Mouse (Mus musculus) cerebellum, adult 18-20 months (tissue): ENCODE data around the gene Lin9.
"Not testable (repeated sequence)": the region's sequence is repeated elsewhere in the genome, so short reads cannot be mapped to it uniquely, and the experiment has no call there.

Experiments used
- DNase-seq, 2 experiments: peaks; one replicate each; pipeline ENCODE4 v3.0.0; 2021

Gene Lin9

DNA sequence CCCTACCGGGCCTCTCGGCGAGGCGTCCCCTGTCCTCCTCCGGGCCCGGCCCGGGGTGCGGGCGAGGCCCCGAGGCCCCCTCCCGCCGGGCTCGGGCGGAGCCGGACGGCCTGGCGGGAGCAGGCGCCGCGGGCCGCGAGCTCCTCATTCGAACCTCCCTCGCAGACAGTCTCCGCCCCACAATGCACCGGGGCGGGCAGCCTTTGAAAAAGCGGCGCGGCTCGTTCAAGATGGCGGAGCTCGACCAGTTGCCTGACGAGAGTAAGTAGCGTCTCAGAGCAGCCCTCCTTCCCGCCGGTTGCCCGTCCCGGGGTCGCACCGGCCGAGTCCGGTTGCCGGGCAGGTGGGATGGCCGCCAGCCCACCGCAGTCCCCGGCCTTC, at the start of gene Lin9:
Lin9 (plus strand) TSS at position 14 of the 381 bp plus-strand sequence.
- DNase-seq: peak; percentile 92 to 94

- no peak for DNase-seq
Observed at GRCm38 (mm10) chr1:180600578-180600977, 40.4 kb upstream of the Lin9 start.

GRCm38 (mm10) chr1:180601806-180602205, 39.1 kb upstream of the Lin9 start:
- DNase-seq: no peak

DNA sequence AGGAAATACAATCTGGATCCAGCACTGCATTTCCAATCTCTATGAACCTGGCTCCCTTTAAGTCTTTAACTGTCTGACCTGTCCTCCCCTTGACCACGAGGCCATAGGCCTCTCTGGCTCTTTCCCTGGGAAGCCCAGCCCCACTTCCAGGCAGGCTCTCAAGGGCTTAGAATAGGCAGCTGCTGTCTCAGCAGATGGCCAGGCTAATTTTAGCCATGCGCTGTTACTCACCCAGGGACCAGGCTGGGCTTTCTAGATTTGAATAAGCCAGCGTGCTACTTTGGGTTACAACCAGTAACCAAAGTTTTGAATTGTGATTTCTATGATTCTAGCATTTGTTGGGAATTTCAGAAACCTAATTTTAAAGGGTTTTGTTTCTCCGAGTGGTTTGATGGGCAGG, 36.4 kb upstream of the Lin9 start:
- DNase-seq: peak; percentile 78 to 90

GRCm38 (mm10) chr1:180606106-180606505, 34.8 kb upstream of the Lin9 start:
- no peak for DNase-seq

DNA sequence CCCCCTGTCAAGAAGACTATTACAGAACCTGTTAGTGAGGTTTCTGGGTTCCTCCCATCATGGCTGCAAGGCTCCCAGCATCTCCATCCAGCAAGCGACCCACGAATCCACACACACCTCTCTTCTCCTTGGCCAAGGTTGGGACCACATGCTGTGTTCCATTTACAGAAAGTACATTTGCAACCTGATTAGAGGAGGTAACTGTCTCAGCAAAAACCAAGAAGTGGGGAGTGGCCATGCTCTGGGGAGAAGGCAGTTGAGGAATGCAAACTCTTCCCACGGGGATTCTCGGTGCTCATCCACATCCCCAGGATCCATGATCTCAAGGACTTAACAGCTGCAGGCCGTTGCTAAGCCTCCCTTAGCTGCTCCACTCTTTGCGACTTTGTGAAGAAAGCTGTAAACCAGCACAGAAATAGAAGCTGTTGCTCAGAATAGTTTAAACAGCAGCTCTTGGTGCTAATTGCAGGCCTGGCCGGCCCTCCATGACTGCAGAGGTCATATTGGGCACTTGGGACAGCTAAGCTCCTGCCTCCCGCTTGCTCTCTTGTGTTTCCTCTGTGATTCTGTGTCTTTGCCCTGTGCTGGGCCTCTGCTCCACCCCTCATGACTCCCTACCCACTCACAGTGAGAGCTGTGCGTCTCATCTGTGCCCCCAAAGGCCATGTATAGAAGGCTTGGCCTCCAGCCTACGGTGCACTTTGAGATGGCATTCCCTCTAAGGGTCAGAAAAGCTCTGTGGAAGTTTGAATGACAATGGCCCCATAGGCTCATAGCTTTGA, 34.0 kb upstream of the Lin9 start:
- DNase-seq: no peak

DNA sequence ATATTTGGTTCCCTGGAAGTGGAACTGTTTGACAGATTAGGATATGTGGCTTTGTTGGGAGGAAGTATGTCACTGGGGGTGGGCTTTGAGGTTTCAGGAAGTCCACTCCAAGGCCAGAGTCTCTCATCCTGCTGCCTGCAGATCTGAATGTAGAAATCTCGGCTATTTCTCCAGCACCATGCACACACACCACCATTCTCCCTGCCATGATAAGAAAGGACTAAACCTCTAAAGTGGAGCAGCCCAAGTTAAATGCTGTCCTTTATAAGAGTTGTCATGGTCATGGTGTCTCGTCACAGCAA, 33.4 kb upstream of the Lin9 start:
- no peak for DNase-seq

GRCm38 (mm10) chr1:180611842-180612241, 29.1 kb upstream of the Lin9 start:
- DNase-seq: not testable (repeated sequence)

DNA sequence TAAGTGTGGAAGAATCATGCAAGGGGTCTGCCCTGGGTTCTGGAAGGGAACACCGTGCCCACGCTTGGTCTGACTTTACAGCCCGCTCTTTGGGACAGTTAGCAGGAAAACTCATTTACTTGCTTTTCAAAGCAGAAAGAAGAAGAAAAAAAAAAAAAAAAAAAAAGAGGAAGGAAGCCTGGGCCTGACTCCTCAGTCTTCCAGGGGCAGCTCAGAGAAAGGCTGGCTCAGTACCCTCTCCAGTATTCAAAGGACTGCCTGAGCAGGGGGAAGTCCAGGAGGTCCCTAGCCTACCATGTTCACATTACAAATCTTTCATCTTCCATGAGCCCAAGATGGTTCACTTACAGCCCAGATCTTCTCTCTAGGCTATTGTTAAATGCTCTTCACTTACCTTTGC, 24.2 kb upstream of the Lin9 start:
- DNase-seq: no peak

DNA sequence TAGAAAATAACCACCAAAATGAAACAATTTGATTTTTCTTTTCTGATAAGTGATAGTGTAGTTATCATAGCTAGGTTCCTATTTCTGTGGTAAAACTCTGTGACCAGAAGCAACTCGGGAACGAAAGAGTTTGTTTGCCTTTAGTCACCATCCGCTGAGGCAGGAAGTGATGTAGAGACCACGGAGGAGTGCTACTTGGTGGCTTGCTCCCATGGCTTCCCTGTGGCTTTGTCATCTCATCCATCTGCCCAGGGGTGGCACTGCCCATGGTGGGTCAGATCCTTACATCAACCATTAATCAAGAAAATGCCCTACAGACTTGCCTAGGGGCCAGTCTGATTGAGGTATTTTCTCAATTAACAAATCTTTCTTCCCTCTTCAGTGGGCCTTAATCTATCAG, 18.6 kb upstream of the Lin9 start:
- DNase-seq: no peak

- DNase-seq: no peak
Observed at GRCm38 (mm10) chr1:180623911-180624310, 17.0 kb upstream of the Lin9 start.

DNA sequence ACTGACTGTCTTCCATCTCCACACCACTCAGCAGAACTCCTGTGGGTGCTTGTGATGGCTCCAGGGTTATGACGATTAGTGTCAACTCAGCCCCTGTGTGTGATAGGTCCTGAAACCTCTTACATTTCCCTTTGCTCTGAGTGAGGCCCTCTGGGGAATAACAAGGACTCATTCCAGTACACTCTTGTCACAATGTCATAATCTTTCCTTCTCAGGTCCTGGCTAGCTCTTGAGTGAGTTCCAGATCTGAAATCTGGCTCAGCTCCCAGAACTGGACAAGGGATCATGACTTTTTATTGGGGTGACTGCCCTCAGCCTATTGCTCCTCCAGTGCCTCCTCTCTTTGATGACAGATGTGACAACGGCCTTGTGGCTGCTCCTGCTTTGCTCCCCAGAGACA, 14.8 kb upstream of the Lin9 start:
- DNase-seq: no peak

GRCm38 (mm10) chr1:180637796-180638195, 3.2 kb upstream of the Lin9 start:
- not testable (repeated sequence) for DNase-seq

- no peak for DNase-seq
Observed at GRCm38 (mm10) chr1:180639416-180640401, 1.2 kb upstream of the Lin9 start.

- peak in 1 of 2 experiments; percentile 37 for DNase-seq
Observed at GRCm38 (mm10) chr1:180640605-180641125, 285 bp upstream of the Lin9 start.

DNA sequence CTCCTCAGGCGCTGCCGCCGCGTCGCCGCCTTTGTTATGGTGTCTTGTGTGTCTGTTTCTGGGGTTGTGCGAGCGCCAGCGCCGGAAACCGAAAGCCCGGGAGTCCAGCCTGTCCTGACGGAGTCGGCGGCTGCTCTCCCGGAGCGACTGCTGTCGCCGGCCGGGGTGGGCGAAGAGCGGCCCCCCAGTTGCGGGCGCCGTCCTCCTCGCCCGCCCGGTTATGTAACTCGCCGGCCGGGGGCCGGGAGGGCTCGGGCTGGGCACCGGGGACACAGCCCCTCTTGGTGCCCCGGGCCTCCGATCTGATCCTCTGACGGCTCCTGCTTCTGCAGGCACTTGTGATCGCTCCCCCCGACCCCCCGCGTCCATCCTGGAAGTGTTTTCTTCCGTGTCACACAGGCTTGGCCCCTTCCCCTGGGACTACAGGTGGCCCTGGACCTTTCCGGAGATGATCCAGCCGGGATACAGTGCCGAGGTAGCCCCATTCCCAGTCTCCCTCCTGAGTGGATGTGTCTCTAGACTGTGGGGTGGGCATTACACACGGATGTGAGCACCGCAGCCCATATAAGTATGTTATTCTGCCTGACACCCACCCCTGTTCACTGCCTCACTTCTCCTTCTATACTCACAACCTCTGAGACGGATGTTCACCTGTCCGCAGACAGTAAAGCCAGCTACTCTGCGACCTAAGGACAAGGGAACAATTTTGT, 723 bp downstream of the Lin9 start:
- peak in 1 of 2 experiments; percentile 20 for DNase-seq

- DNase-seq: no peak
Observed at GRCm38 (mm10) chr1:180642228-180642564, 1.2 kb downstream of the Lin9 start.

GRCm38 (mm10) chr1:180691284-180691683, 50.3 kb downstream of the Lin9 start:
- no peak for DNase-seq

- DNase-seq: no peak
Observed at GRCm38 (mm10) chr1:180696626-180697352, 55.8 kb downstream of the Lin9 start, which contains the start of gene Mixl1. Mixl1 (minus strand) TSS chr1:180697034.

DNA sequence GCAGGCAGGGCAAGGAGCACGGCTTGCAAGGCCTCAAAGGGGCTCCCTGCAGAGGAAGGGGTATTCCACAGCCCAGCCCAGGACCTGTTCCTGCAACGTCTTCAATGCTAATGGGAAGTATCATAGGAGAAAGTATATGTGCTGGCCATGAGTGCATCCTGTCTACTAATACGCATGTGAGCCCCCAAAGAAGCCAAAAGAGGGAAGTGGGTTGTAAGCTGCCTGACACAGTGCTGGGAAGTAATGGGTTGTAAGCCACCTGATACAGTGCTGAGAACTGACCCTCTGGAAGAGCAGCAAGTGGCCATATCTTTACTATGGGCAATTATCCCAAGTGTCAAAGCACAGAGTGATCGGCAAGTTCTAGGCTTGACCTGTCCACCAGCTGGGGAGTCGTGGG, 57.1 kb downstream of the Lin9 start:
- no peak for DNase-seq

- DNase-seq: no peak
Observed at GRCm38 (mm10) chr1:180703400-180703799, 62.5 kb downstream of the Lin9 start.

DNA sequence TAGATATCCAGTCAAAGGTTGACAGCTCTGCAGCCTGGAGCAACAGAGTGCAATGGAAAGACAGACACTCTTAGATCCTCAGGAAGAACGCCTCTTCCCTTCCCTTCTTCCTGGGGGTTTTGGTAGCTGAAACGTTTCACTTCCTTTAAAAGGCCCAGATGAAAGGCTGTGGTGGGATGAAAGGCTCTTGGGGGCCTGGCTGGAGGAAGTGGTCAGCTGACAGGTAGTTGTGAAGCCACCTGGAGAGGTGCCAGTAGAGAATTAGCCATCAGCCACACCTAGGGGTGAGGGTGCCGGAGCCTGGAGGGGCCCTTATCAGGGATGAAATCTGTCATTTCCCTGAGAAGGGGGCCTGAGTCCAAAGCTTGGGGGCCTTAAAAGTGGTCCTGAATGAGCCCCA, 66.4 kb downstream of the Lin9 start:
- no peak for DNase-seq
